Mouse (Mus musculus): ENCODE results near the gene Prkar1b.

DNA sequence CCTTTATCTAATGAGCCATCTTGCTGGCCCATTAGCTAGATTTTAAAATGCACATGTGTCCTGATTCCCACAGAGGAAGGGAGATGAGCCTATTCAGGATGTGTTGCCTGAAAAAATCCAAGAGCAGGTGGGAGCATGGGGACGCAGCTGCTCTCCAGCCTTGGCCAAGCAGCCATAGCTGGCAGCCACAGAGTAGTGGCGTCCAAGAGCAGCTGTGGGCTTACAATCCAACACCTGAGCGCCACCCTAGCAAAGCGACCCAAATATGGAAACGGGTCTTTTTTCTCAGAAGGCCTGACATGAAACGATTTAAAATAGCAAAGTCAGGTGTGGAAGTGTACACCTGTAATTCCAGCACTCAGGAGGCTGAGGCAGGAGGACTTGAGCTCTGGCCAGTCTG, 145.2 kb downstream of the Prkar1b start:
- TF ChIP-seq CTCF (IDR thresholded peaks at IDR 0.05; ENCODE audit: control insufficient read depth, insufficient read depth, insufficient read length) (no peak), CEBPB (IDR thresholded peaks at IDR 0.05; ENCODE audit: low read depth) (no peak), USF1 (IDR thresholded peaks at IDR 0.05; ENCODE audit: low read depth) (no peak)

Data from C2C12 (cell line).